Comparison of ENCODE assay signal across 15 mouse cellular contexts in the genomic region with DNA sequence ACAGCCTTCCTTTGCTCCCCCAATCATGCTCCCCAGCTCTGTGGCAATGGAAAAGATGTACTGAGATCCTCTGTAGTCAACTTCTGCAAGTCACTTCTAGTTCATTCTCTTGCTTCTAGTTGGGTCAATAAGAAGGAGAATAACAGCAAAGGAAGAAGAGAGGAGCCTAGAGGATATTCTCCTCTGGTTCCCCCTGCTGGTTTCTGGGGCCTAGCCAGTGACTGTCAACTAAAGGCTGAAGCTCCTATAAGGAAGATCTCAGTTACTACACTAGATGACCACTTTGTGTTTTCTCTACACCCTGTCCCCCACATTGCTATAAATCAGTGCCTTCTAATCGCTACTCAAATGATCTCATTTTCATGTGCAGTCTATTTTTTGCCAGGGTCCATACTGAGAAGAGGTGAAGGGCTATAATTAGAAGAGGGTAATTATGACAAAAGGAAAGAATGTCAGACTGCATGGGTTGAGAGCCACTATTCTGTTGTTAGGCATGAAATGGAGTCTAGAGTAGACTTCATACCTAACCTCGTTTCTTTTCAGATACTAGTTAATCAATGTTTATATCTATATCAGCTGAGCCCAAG.
DNase-seq lines count a peak whose midpoint lies in the region; ATAC-seq and TF ChIP-seq lines count a peak whose summit lies in the region.
"Had no signal": no experiment of that assay in that cellular context is flagged by ENCODE, and none has a peak within 500 bp of the region (broad histone marks: within the 10 kb centered on the region; RNA-seq: fewer than 3 reads in every experiment).

No protein-coding gene starts in this region.

- H3K27ac ChIP-seq in lung, embryonic 14.5 days (ENCODE audit: low read depth) = no peak overlapping the region
- no peak overlapping the region for H3K27ac ChIP-seq in liver, postnatal 0 days (ENCODE audit: low read depth)
- H3K27ac ChIP-seq: hindbrain, embryonic 12.5 days; intestine, embryonic 15.5 days had no signal

- CTCF ChIA-PET in Patski (lab: Charles Lee) = interaction anchor here (1.3 kb wide), 1 partner anchor 16 kb away, joined by 6 read pairs; no protein-coding TSS in a partner anchor

- no peaks in the 10 kb centered on the region for H3K4me1 ChIP-seq in lung, embryonic 14.5 days (ENCODE audit: insufficient read depth)
- no peaks in the 10 kb centered on the region for H3K4me1 ChIP-seq in liver, postnatal 0 days (ENCODE audit: insufficient read depth)
- H3K4me1 ChIP-seq: hindbrain, embryonic 12.5 days; intestine, embryonic 15.5 days had no signal

- H3K4me3 ChIP-seq in lung, embryonic 14.5 days (ENCODE audit: low read depth, low read length) = no peak overlapping the region
- no peak overlapping the region for H3K4me3 ChIP-seq in liver, postnatal 0 days (ENCODE audit: low read depth, low read length)
- H3K4me3 ChIP-seq: hindbrain, embryonic 12.5 days; intestine, embryonic 15.5 days had no signal

- peak; percentile 23 to 41 for DNase-seq in heart, adult 18-20 months
- DNase-seq in heart, postnatal 25 days (ENCODE audit: low spot score) = no peak
- peak; percentile 2 for DNase-seq in lung, embryonic 14.5 days
- no peak for DNase-seq in lung, adult 18-20 months
- no peak for DNase-seq in Patski (ENCODE audit: low read depth, low spot score)
- peak; percentile 29 to 37 for DNase-seq in heart, postnatal 10 days
- no peak for DNase-seq in liver, postnatal 0 days
- DNase-seq: B cell, adult 2 months; cerebellum, postnatal 36 days; gastrocnemius, postnatal 25 days; kidney, postnatal 14 days; thymus, postnatal 4 days had no signal

- H3K4me2 ChIP-seq in lung, embryonic 14.5 days = no peak overlapping the region
- H3K4me2 ChIP-seq in liver, postnatal 0 days (ENCODE audit: low read depth, low read length) = no peak overlapping the region
- H3K4me2 ChIP-seq: hindbrain, embryonic 12.5 days; intestine, embryonic 15.5 days; midbrain, embryonic 11.5 days had no signal

- ATAC-seq in lung, embryonic 14.5 days (ENCODE audit: insufficient read depth) = no peak
- no peak for ATAC-seq in Patski
- ATAC-seq in liver, postnatal 0 days = no peak
- ATAC-seq: intestine, embryonic 15.5 days had no signal

- POLR2A ChIA-PET in Patski (lab: Charles Lee) = no interaction called here

- WGBS in lung, embryonic 14.5 days = 56% methylated on average over 2 of the region's 2 CpGs
- WGBS in liver, postnatal 0 days (ENCODE audit: insufficient replicate concordance) = 52% methylated on average over 2 of the region's 2 CpGs

- no peak overlapping the region for H3K9ac ChIP-seq in lung, embryonic 14.5 days
- H3K9ac ChIP-seq in liver, postnatal 0 days (replicated peaks) = no peak overlapping the region
- H3K9ac ChIP-seq: hindbrain, embryonic 12.5 days; intestine, embryonic 15.5 days had no signal

- no peaks in the 10 kb centered on the region for H3K9me3 ChIP-seq in lung, embryonic 14.5 days (ENCODE audit: low read depth, low read length)
- no peaks in the 10 kb centered on the region for H3K9me3 ChIP-seq in liver, postnatal 0 days (ENCODE audit: low read length)
- H3K9me3 ChIP-seq: hindbrain, embryonic 12.5 days; intestine, embryonic 15.5 days had no signal

- TF ChIP-seq EP300 in liver, postnatal 0 days (IDR thresholded peaks at IDR 0.05; ENCODE audit: low read depth) = no peak

- no peaks in the 10 kb centered on the region for H3K27me3 ChIP-seq in lung, embryonic 14.5 days (ENCODE audit: insufficient read depth, low read length)
- no peaks in the 10 kb centered on the region for H3K27me3 ChIP-seq in Patski
- no peaks in the 10 kb centered on the region for H3K27me3 ChIP-seq in liver, postnatal 0 days (ENCODE audit: insufficient read depth, low read length)
- H3K27me3 ChIP-seq: hindbrain, embryonic 12.5 days; intestine, embryonic 15.5 days had no signal

- intact Hi-C loops in heart, postnatal 25 days (cut with DNase I) = loop anchor here (10.0 kb wide), 1 partner anchor 328 kb away; no protein-coding TSS in a partner anchor
- intact Hi-C loops in heart, postnatal 10 days (cut with DNase I) = loop anchor here (5.0 kb wide), 1 partner anchor 326 kb away; no protein-coding TSS in a partner anchor

- H3K36me3 ChIP-seq in lung, embryonic 14.5 days (ENCODE audit: insufficient read depth) = no peaks in the 10 kb centered on the region
- H3K36me3 ChIP-seq in liver, postnatal 0 days (replicated peaks; ENCODE audit: insufficient read depth, low read length) = no peaks in the 10 kb centered on the region
- H3K36me3 ChIP-seq: hindbrain, embryonic 12.5 days; intestine, embryonic 15.5 days had no signal

- in situ Hi-C loops in Patski (cut with MboI; ENCODE audit: low pct_unique_long_range_greater_than_20kb) = no loop called here

- TF ChIP-seq CTCF in lung, embryonic 14.5 days (IDR thresholded peaks at IDR 0.05; ENCODE audit: low read depth) = no peak
- TF ChIP-seq CTCF in Patski (IDR thresholded peaks at IDR 0.05) = peak; percentile 12
- TF ChIP-seq CTCF in liver, postnatal 0 days (IDR thresholded peaks at IDR 0.05; ENCODE audit: low read depth) = no peak

Comparison
In these comparisons a context has a peak if more than half of its experiments do, and no peak if none do; other contexts are left out.
1. DNase-seq: peak in heart, adult 18-20 months (2 of 2), lung, embryonic 14.5 days (single experiment) and heart, postnatal 10 days (2 of 2); none in heart, postnatal 25 days (single experiment), lung, adult 18-20 months (0 of 2), Patski (single experiment) and liver, postnatal 0 days (single experiment).